Mouse (Mus musculus) ES-Bruce4 (cell line): ENCODE results near the gene Knl1.

ENCODE experiments used
- CTCF ChIP-seq: IDR thresholded peaks from one replicate; pipeline ENCODE4 v1.8.1; 2011; ENCODE audit warnings: low read depth, low read length
- EP300 ChIP-seq: IDR thresholded peaks from 2 replicates; pipeline ENCODE4 v1.6.1; 2011; ENCODE audit warnings: low read depth, low read length; ENCODE audit not compliant: insufficient read depth

DNA sequence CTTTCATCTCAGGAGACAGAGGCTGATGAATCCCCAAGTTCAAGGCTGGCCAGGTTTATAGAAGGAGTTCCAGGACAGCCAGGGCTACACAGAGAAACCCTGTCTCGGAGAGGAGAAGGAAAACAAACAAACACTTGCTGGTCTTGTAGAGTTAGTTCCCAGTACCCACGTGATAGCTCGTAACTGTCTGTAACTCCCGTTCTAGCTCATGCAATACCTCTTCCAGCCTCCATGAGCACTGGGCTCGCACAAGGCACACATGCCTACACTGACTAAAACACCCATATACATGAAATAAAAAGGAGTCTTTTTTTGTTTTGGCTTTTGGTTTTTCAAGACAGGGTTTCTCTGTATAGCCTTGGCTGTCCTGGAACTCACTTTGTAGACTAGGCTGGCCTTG, 59.7 kb downstream of the Knl1 start:
- TF ChIP-seq CTCF (no peak), EP300 (no peak)
